Mouse (Mus musculus): ENCODE results near the gene Plac9a. TPM values are rescaled to one million over a fixed set of nuclear protein-coding genes. Genes with fewer than 3 reads are reported as not detected.

The Plac9a gene
- polyA plus RNA-seq, 1 experiment: not detected

- TF ChIP-seq CTCF (IDR thresholded peaks at IDR 0.05; ENCODE audit: insufficient read depth, low read depth, low read length): no peak
- no peak for TF ChIP-seq POLR2A (IDR thresholded peaks at IDR 0.05; ENCODE audit: insufficient read depth, low read depth, low read length)
- WGBS: 91% methylated on average over 13 of the region's 13 CpGs
Observed at GRCm38 (mm10) chr14:25861771-25862530, 40.9 kb downstream of the Plac9a start.

GRCm38 (mm10) chr14:25857940-25858339 lies 45.0 kb downstream of the Plac9a start:
- H3K27ac ChIP-seq (ENCODE audit: insufficient read depth, low read depth, low read length): no peak overlapping the region
- TF ChIP-seq CTCF (IDR thresholded peaks at IDR 0.05; ENCODE audit: insufficient read depth, low read depth, low read length) (no peak), POLR2A (IDR thresholded peaks at IDR 0.05; ENCODE audit: insufficient read depth, low read depth, low read length) (no peak)
- H3K4me3 ChIP-seq (ENCODE audit: insufficient read depth, low read depth, low read length): no peak overlapping the region
- 88% methylated on average over 8 of the region's 8 CpGs for WGBS
- H3K4me1 ChIP-seq (ENCODE audit: control insufficient read depth, insufficient read depth, low read length): no peaks in the 10 kb centered on the region

More at GRCm38 (mm10) chr14:25861771-25862530, 40.9 kb downstream of the Plac9a start:
- H3K4me1 ChIP-seq (ENCODE audit: control insufficient read depth, insufficient read depth, low read length): peaks cover 4% of the 10 kb centered on the region; the same call in 1 of the 2 replicates
- H3K4me3 ChIP-seq (ENCODE audit: insufficient read depth, low read depth, low read length): no peak overlapping the region
- no peak overlapping the region for H3K27ac ChIP-seq (ENCODE audit: insufficient read depth, low read depth, low read length)

- WGBS: 97% methylated on average over 3 of the region's 3 CpGs
- no peak overlapping the region for H3K4me3 ChIP-seq (ENCODE audit: insufficient read depth, low read depth, low read length)
- H3K4me1 ChIP-seq (ENCODE audit: control insufficient read depth, insufficient read depth, low read length): no peaks in the 10 kb centered on the region
- H3K27ac ChIP-seq (ENCODE audit: insufficient read depth, low read depth, low read length): no peak overlapping the region
- TF ChIP-seq POLR2A (IDR thresholded peaks at IDR 0.05; ENCODE audit: insufficient read depth, low read depth, low read length): no peak
Observed at GRCm38 (mm10) chr14:25857168-25857621, 45.7 kb downstream of the Plac9a start.

GRCm38 (mm10) chr14:25855241-25855885 lies 47.5 kb downstream of the Plac9a start:
- Histone ChIP-seq H3K27ac (ENCODE audit: insufficient read depth, low read depth, low read length) (no peak overlapping the region), H3K4me1 (ENCODE audit: control insufficient read depth, insufficient read depth, low read length) (no peaks in the 10 kb centered on the region), H3K4me3 (ENCODE audit: insufficient read depth, low read depth, low read length) (no peak overlapping the region)
- TF ChIP-seq POLR2A (IDR thresholded peaks at IDR 0.05; ENCODE audit: insufficient read depth, low read depth, low read length): no peak
- no peak for TF ChIP-seq CTCF (IDR thresholded peaks at IDR 0.05; ENCODE audit: insufficient read depth, low read depth, low read length)
- 83% methylated on average over 8 of the region's 8 CpGs for WGBS

- WGBS: 92% methylated on average over 16 of the region's 16 CpGs
- TF ChIP-seq CTCF (IDR thresholded peaks at IDR 0.05; ENCODE audit: insufficient read depth, low read depth, low read length): no peak
- no peak for TF ChIP-seq POLR2A (IDR thresholded peaks at IDR 0.05; ENCODE audit: insufficient read depth, low read depth, low read length)
- no peaks in the 10 kb centered on the region for H3K4me1 ChIP-seq (ENCODE audit: control insufficient read depth, insufficient read depth, low read length)
- H3K27ac ChIP-seq (ENCODE audit: insufficient read depth, low read depth, low read length): no peak overlapping the region
- no peak overlapping the region for H3K4me3 ChIP-seq (ENCODE audit: insufficient read depth, low read depth, low read length)
Observed at GRCm38 (mm10) chr14:25853717-25854452, 49.0 kb downstream of the Plac9a start.

GRCm38 (mm10) chr14:25853295-25853694 lies 49.6 kb downstream of the Plac9a start:
- Histone ChIP-seq H3K27ac (ENCODE audit: insufficient read depth, low read depth, low read length) (no peak overlapping the region), H3K4me3 (ENCODE audit: insufficient read depth, low read depth, low read length) (no peak overlapping the region), H3K4me1 (ENCODE audit: control insufficient read depth, insufficient read depth, low read length) (no peaks in the 10 kb centered on the region)
- 86% methylated on average over 6 of the region's 6 CpGs for WGBS
- TF ChIP-seq CTCF (IDR thresholded peaks at IDR 0.05; ENCODE audit: insufficient read depth, low read depth, low read length): no peak
- no peak for TF ChIP-seq POLR2A (IDR thresholded peaks at IDR 0.05; ENCODE audit: insufficient read depth, low read depth, low read length)

- Histone ChIP-seq H3K4me3 (ENCODE audit: insufficient read depth, low read depth, low read length) (no peak overlapping the region), H3K27ac (ENCODE audit: insufficient read depth, low read depth, low read length) (no peak overlapping the region)
- 88% methylated on average over 11 of the region's 11 CpGs for WGBS
Observed at GRCm38 (mm10) chr14:25852121-25852561, 50.8 kb downstream of the Plac9a start.

GRCm38 (mm10) chr14:25851189-25851588 lies 51.7 kb downstream of the Plac9a start:
- no peak overlapping the region for H3K27ac ChIP-seq (ENCODE audit: insufficient read depth, low read depth, low read length)
- H3K4me3 ChIP-seq (ENCODE audit: insufficient read depth, low read depth, low read length): no peak overlapping the region
- TF ChIP-seq CTCF (IDR thresholded peaks at IDR 0.05; ENCODE audit: insufficient read depth, low read depth, low read length): no peak
- TF ChIP-seq POLR2A (IDR thresholded peaks at IDR 0.05; ENCODE audit: insufficient read depth, low read depth, low read length): no peak
- WGBS: 75% methylated on average over 6 of the region's 6 CpGs
- no peaks in the 10 kb centered on the region for H3K4me1 ChIP-seq (ENCODE audit: control insufficient read depth, insufficient read depth, low read length)

More at GRCm38 (mm10) chr14:25852121-25852561, 50.8 kb downstream of the Plac9a start:
- TF ChIP-seq POLR2A (IDR thresholded peaks at IDR 0.05; ENCODE audit: insufficient read depth, low read depth, low read length) (no peak), CTCF (IDR thresholded peaks at IDR 0.05; ENCODE audit: insufficient read depth, low read depth, low read length) (no peak)
- H3K4me1 ChIP-seq (ENCODE audit: control insufficient read depth, insufficient read depth, low read length): no peaks in the 10 kb centered on the region
